Comparison of ENCODE assay signal across 9 mouse cellular contexts in the genomic region with DNA sequence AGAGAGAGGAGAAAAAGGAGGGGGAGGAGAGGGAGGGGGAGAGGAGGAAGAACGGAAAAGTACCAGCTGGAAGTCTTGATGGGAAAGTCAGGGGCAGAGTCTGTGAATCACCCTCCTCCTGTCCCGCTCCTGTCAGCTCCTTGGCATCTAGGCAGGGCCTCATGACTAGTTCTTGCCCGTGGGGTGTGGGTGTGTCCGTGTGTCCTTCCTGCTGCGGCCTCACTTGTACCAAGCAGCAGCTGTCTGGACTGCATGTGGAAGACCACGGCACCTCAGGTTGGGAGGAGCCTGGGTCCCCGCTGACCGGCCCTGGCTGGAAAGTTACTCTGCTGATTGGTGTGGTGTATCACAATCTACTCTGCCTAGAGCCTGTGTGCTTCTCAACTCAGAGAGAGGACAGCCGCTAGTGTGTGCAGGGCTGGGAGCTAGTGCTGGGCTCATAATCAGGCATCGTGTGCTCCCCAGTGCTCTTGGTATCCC. TPM values are rescaled to one million over a fixed set of nuclear protein-coding genes. Genes with fewer than 3 reads are reported as not detected.
DNase-seq lines count a peak whose midpoint lies in the region; ATAC-seq and TF ChIP-seq lines count a peak whose summit lies in the region.
"Had no signal": no experiment of that assay in that cellular context is flagged by ENCODE, and none has a peak within 500 bp of the region (broad histone marks: within the 10 kb centered on the region; RNA-seq: fewer than 3 reads in every experiment).

No protein-coding gene starts in this region.

- peaks cover 21% of the 10 kb centered on the region for H3K4me1 ChIP-seq in liver, embryonic 12.5 days
- no peaks in the 10 kb centered on the region for H3K4me1 ChIP-seq in liver, postnatal 0 days (ENCODE audit: insufficient read depth)
- no peaks in the 10 kb centered on the region; the same call in 1 of the 2 replicates for H3K4me1 ChIP-seq in embryonic facial prominence, embryonic 11.5 days (ENCODE audit: control insufficient read depth, insufficient read depth, low read length)
- peaks cover 22% of the 10 kb centered on the region for H3K4me1 ChIP-seq in intestine, embryonic 14.5 days (replicated peaks; ENCODE audit: control insufficient read depth, insufficient read depth, low read length)
- peaks cover 9% of the 10 kb centered on the region for H3K4me1 ChIP-seq in hindbrain, embryonic 11.5 days (replicated peaks; ENCODE audit: control insufficient read depth, insufficient read depth, low read length)

- peaks cover 68% of the 10 kb centered on the region for H3K27me3 ChIP-seq in liver, embryonic 12.5 days (replicated peaks)
- H3K27me3 ChIP-seq in liver, postnatal 0 days (ENCODE audit: insufficient read depth, low read length): no peaks in the 10 kb centered on the region
- H3K27me3 ChIP-seq in embryonic facial prominence, embryonic 11.5 days (ENCODE audit: control insufficient read depth, insufficient read depth, low read length): no peaks in the 10 kb centered on the region
- no peaks in the 10 kb centered on the region for H3K27me3 ChIP-seq in intestine, embryonic 14.5 days (replicated peaks; ENCODE audit: control insufficient read depth, insufficient read depth, low read length)
- no peaks in the 10 kb centered on the region for H3K27me3 ChIP-seq in hindbrain, embryonic 11.5 days (ENCODE audit: control insufficient read depth, insufficient read depth, low read length)

- 48% methylated on average over 10 of the region's 10 CpGs for WGBS in liver, embryonic 12.5 days (ENCODE audit: insufficient replicate concordance)
- WGBS in liver, postnatal 0 days (ENCODE audit: insufficient replicate concordance): 51% methylated on average over 10 of the region's 10 CpGs
- WGBS in embryonic facial prominence, embryonic 11.5 days: 51% methylated on average over 10 of the region's 10 CpGs
- 31% methylated on average over 10 of the region's 10 CpGs for WGBS in intestine, embryonic 14.5 days
- 59% methylated on average over 10 of the region's 10 CpGs for WGBS in hindbrain, embryonic 11.5 days

- no peak overlapping the region for H3K27ac ChIP-seq in liver, embryonic 12.5 days
- H3K27ac ChIP-seq in liver, postnatal 0 days (ENCODE audit: low read depth): no peak overlapping the region
- H3K27ac ChIP-seq in embryonic facial prominence, embryonic 11.5 days (replicated peaks; ENCODE audit: low read depth, low read length): no peak overlapping the region
- peak overlapping the region; percentile 11; the same call in 1 of the 2 replicates for H3K27ac ChIP-seq in intestine, embryonic 14.5 days (ENCODE audit: low read depth)
- H3K27ac ChIP-seq in hindbrain, embryonic 11.5 days (ENCODE audit: low read depth, low read length): no peak overlapping the region

- H3K4me2 ChIP-seq in liver, embryonic 12.5 days: no peak overlapping the region
- no peak overlapping the region for H3K4me2 ChIP-seq in liver, postnatal 0 days (ENCODE audit: low read depth, low read length)
- H3K4me2 ChIP-seq in embryonic facial prominence, embryonic 11.5 days (ENCODE audit: low read depth, low read length): no peak overlapping the region
- H3K4me2 ChIP-seq in intestine, embryonic 14.5 days (ENCODE audit: low read length): 0 out of 2 replicates have a peak overlapping the region, but pooled peaks have one; percentile 1
- no peak overlapping the region for H3K4me2 ChIP-seq in hindbrain, embryonic 11.5 days (replicated peaks; ENCODE audit: low read depth, low read length)

- H3K9me3 ChIP-seq in liver, embryonic 12.5 days (replicated peaks): no peaks in the 10 kb centered on the region
- no peaks in the 10 kb centered on the region for H3K9me3 ChIP-seq in liver, postnatal 0 days (ENCODE audit: low read length)
- no peaks in the 10 kb centered on the region for H3K9me3 ChIP-seq in embryonic facial prominence, embryonic 11.5 days (replicated peaks; ENCODE audit: control insufficient read depth, low read length)
- no peaks in the 10 kb centered on the region for H3K9me3 ChIP-seq in intestine, embryonic 14.5 days (ENCODE audit: control insufficient read depth, low read length)
- no peaks in the 10 kb centered on the region for H3K9me3 ChIP-seq in hindbrain, embryonic 11.5 days (ENCODE audit: control insufficient read depth, low read length)

- H3K9ac ChIP-seq in liver, embryonic 12.5 days: no peak overlapping the region
- H3K9ac ChIP-seq in liver, postnatal 0 days (replicated peaks): no peak overlapping the region
- 0 out of 2 replicates have a peak overlapping the region, but pooled peaks have one; percentile 13 for H3K9ac ChIP-seq in embryonic facial prominence, embryonic 11.5 days (replicated peaks; ENCODE audit: low read length)
- no peak overlapping the region for H3K9ac ChIP-seq in intestine, embryonic 14.5 days (ENCODE audit: low read length)
- H3K9ac ChIP-seq in hindbrain, embryonic 11.5 days (ENCODE audit: low read depth, low read length): no peak overlapping the region

- DNase-seq in liver, postnatal 0 days: no peak
- DNase-seq in embryonic facial prominence, embryonic 11.5 days (ENCODE audit: low spot score): no peak
- peak; percentile 73 for DNase-seq in intestine, embryonic 14.5 days (ENCODE audit: low spot score)
- peak; percentile 37 for DNase-seq in mesoderm, embryonic 11.5 days (ENCODE audit: low read depth, low spot score)
- DNase-seq in c-Kit-positive CD71-positive TER-119-positive erythroid progenitor cells, embryonic 14.5 days (ENCODE audit: low spot score): no peak
- DNase-seq in thymus, postnatal 25 days: no peak
- DNase-seq in hindbrain, embryonic 11.5 days (ENCODE audit: low spot score): no peak
- DNase-seq: left cerebral cortex, postnatal 4 days had no signal

- no peak for TF ChIP-seq EP300 in liver, postnatal 0 days (IDR thresholded peaks at IDR 0.05; ENCODE audit: low read depth)

- ATAC-seq in liver, embryonic 12.5 days: 0 out of 2 replicates have a peak, but pooled peaks have one; percentile 27
- no peak for ATAC-seq in liver, postnatal 0 days
- no peak for ATAC-seq in embryonic facial prominence, embryonic 11.5 days (replicated peaks; ENCODE audit: insufficient number of reproducible peaks, low FRiP score, low TSS enrichment, low read depth)
- peak; percentile 29; the same call in 1 of the 2 replicates for ATAC-seq in intestine, embryonic 14.5 days (replicated peaks; ENCODE audit: low FRiP score, low TSS enrichment, low read depth)
- no peak for ATAC-seq in hindbrain, embryonic 11.5 days (ENCODE audit: low FRiP score)

- H3K36me3 ChIP-seq in liver, embryonic 12.5 days: no peaks in the 10 kb centered on the region
- no peaks in the 10 kb centered on the region for H3K36me3 ChIP-seq in liver, postnatal 0 days (replicated peaks; ENCODE audit: insufficient read depth, low read length)
- no peaks in the 10 kb centered on the region for H3K36me3 ChIP-seq in embryonic facial prominence, embryonic 11.5 days (replicated peaks; ENCODE audit: control insufficient read depth, insufficient read depth, low read depth, low read length)
- no peaks in the 10 kb centered on the region for H3K36me3 ChIP-seq in intestine, embryonic 14.5 days (ENCODE audit: control insufficient read depth, insufficient read depth, low read length)
- no peaks in the 10 kb centered on the region for H3K36me3 ChIP-seq in hindbrain, embryonic 11.5 days (ENCODE audit: control insufficient read depth, insufficient read depth, low read length)

- no peak overlapping the region for H3K4me3 ChIP-seq in liver, embryonic 12.5 days
- no peak overlapping the region for H3K4me3 ChIP-seq in liver, postnatal 0 days (ENCODE audit: low read depth, low read length)
- H3K4me3 ChIP-seq in embryonic facial prominence, embryonic 11.5 days (ENCODE audit: low read depth, low read length): no peak overlapping the region
- H3K4me3 ChIP-seq in intestine, embryonic 14.5 days (ENCODE audit: low read depth, low read length): no peak overlapping the region
- no peak overlapping the region for H3K4me3 ChIP-seq in hindbrain, embryonic 11.5 days (ENCODE audit: low read depth, low read length)

- no peak for TF ChIP-seq CTCF in liver, postnatal 0 days (IDR thresholded peaks at IDR 0.05; ENCODE audit: low read depth)

RNA-seq across cellular contexts. Expression of a gene that starts 8.3 kb away (rescaled TPM):
- polyA plus RNA-seq in liver, embryonic 12.5 days (2016; fragmentation: Nextera tagmentation; extraction: Ambion mirVana): 254 and 262 TPM in 2 replicates
- 101 and 107 TPM in 2 replicates for polyA plus RNA-seq in liver, postnatal 0 days (2015; fragmentation: Nextera tagmentation; extraction: Ambion mirVana)
- polyA plus RNA-seq in embryonic facial prominence, embryonic 11.5 days (2014; fragmentation: Nextera tagmentation; extraction: Ambion mirVana): 339 and 373 TPM in 2 replicates
- polyA plus RNA-seq in intestine, embryonic 14.5 days (2014; fragmentation: Nextera tagmentation; extraction: Ambion mirVana): 335 and 353 TPM in 2 replicates
- polyA plus RNA-seq in hindbrain, embryonic 11.5 days (2014; fragmentation: Nextera tagmentation; extraction: Ambion mirVana): 326 and 345 TPM in 2 replicates

RNA-seq across cellular contexts. Expression of a gene that starts 25.6 kb away (rescaled TPM):
- 0.13 TPM in 1 of 2 replicates, not detected in the other for polyA plus RNA-seq in liver, embryonic 12.5 days (2016; fragmentation: Nextera tagmentation; extraction: Ambion mirVana)
- 0.06 and 0.34 TPM in 2 replicates for polyA plus RNA-seq in liver, postnatal 0 days (2015; fragmentation: Nextera tagmentation; extraction: Ambion mirVana)
- polyA plus RNA-seq in embryonic facial prominence, embryonic 11.5 days (2014; fragmentation: Nextera tagmentation; extraction: Ambion mirVana): 0.11 and 0.20 TPM in 2 replicates
- 0.39 TPM in 1 of 2 replicates, not detected in the other for polyA plus RNA-seq in intestine, embryonic 14.5 days (2014; fragmentation: Nextera tagmentation; extraction: Ambion mirVana)
- 0.23 and 0.49 TPM in 2 replicates for polyA plus RNA-seq in hindbrain, embryonic 11.5 days (2014; fragmentation: Nextera tagmentation; extraction: Ambion mirVana)

Comparison
In these comparisons a context has a peak if more than half of its experiments do, and no peak if none do; other contexts are left out.
1. ATAC-seq: peak in liver, embryonic 12.5 days (single experiment) and intestine, embryonic 14.5 days (single experiment); none in liver, postnatal 0 days (single experiment), embryonic facial prominence, embryonic 11.5 days (single experiment) and hindbrain, embryonic 11.5 days (single experiment).
2. DNase-seq: peak in intestine, embryonic 14.5 days (single experiment) and mesoderm, embryonic 11.5 days (single experiment); none in liver, postnatal 0 days (single experiment), embryonic facial prominence, embryonic 11.5 days (single experiment), c-Kit-positive CD71-positive TER-119-positive erythroid progenitor cells, embryonic 14.5 days (single experiment), thymus, postnatal 25 days (single experiment) and hindbrain, embryonic 11.5 days (single experiment).